Mouse (Mus musculus): ENCODE data around the gene Rcc1.

Gene Rcc1

DNA sequence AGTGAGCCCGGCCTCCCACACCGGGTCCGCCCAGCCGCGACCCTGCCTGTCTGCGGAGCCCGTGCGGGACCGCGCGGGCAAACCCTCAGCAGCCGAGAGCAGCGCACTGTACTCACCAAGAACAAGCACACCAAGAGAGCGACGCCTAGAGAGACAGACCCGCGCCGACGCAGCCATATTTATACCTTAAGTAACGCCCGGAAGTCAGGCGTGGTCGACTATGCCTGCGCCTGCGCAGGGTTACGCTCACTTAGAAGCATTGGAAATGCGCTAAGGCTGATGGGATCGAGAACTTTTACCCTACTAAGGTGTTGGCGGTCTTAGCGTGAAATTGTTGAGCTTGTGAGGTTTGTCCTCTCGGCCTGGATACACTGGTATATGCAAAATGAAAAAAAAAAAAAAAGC lies at the start of gene Rcc1:
Gene Rcc1, minus strand, starts transcription at position 125 of the 405 bp plus-strand sequence.
- DNase-seq (ENCODE audit: low read depth), result peak; percentile 97

DNA sequence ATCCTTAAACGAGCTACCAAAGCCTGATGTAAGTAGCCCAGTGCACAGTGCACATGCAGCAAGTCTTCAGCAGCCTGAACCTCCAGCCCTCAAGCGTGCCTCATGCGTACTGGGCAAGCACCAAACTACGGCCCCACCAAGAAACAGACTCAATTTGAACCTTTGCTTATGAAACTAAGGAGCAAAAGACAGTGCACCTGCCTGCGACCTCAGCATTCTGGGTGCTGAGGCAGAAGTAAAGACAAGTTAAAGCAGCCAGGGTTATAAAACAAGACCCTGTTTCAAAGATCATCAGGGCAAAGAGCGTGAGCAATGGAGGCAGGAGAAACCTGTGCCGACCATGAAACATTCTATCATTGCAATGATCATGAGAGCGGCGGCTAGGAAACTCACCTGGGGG lies 47.6 kb upstream of the Rcc1 start:
- no peak for DNase-seq (ENCODE audit: low read depth)

DNA sequence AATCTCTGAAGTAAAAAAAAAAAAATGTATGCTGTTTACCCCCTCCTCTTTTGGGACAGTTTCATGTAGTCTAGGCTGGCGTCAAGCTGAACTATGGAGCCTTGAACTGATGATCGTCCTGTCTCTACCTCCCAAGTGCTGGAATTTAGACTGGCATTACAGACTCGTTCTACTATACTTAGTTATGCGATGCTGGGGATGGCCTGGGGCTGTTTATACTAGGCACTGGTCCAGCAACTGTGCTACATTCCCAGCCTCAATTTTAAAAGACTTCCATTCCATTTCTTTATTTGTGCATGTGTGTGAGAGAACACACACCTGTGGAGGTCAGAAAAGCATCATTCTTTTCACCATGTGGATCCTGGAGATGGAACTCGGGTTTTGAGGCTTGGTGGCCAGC lies 45.5 kb upstream of the Rcc1 start:
- no peak for DNase-seq (ENCODE audit: low read depth)

DNA sequence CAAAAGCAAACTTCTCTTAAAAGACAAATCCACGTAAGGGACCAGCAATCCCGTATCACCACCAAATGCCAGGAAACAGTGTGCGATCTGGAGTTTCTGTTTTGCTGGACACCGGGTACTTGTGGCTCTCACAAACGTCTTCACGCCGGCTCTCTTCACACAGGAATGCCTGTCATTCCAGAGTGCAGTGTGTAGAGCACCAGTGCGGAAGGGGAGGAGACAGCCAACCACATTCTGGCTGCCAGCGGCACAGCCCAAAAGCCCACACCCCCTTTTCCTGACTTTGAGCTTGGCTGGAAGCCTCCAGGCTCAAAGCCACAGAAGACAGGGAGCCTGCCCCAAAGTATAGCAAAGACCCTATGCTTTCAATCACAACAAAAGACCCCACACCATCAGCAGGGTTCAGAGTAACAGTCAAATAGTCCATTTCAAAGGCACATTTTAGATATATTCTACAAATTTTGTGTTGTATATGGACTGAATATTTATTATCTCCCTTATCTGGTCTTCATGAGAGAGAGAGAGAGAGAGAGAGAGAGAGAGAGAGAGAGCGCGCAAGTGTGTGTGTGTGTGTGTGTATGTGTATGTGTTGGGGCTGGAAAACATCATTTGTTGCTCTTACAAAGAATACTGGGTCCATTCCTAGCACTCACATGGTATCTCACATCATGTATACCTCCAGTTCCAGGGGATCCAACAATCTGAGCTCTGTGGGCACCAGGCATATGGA lies 44.8 kb upstream of the Rcc1 start:
- no peak for DNase-seq (ENCODE audit: low read depth)

DNA sequence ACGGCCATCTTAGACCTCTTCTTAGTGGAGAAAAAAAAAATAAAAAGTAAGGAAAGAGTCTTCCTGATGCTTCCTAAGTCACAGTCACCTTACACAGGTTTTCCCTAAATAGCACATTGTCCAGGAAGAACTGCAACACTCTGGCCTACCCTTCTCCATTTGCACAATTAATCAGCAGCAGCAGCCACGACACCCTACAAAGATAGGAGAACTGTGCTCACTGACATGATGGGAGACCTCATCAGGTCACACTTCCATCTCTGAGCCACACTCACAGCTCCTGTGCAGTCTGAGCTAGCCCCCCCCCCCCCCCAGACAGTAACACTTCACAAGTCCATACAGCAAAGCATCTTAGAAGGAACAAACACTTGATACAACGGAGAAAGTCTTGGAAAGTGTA lies 43.7 kb upstream of the Rcc1 start:
- DNase-seq (ENCODE audit: low read depth), result no peak

DNA sequence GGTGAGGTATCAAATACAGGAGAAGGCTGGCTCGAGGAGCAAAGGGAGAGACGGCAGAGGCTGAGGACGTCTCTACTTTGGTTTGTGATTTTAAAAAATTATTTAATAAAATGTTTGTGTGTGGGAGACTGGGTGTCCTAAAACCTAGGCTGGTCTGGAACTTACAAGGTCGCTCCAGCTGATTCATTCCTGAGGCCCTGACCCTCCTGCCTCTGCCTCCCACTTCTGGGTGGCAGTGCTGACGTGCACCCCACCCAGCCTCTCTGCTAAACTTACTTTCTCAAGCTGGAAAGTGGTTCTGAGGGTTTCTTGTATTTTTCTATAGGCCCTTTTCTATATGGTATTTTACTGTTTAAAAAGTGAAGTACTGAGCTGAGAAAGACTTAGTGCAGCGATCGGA lies 42.8 kb upstream of the Rcc1 start:
- DNase-seq (ENCODE audit: low read depth), result no peak

DNA sequence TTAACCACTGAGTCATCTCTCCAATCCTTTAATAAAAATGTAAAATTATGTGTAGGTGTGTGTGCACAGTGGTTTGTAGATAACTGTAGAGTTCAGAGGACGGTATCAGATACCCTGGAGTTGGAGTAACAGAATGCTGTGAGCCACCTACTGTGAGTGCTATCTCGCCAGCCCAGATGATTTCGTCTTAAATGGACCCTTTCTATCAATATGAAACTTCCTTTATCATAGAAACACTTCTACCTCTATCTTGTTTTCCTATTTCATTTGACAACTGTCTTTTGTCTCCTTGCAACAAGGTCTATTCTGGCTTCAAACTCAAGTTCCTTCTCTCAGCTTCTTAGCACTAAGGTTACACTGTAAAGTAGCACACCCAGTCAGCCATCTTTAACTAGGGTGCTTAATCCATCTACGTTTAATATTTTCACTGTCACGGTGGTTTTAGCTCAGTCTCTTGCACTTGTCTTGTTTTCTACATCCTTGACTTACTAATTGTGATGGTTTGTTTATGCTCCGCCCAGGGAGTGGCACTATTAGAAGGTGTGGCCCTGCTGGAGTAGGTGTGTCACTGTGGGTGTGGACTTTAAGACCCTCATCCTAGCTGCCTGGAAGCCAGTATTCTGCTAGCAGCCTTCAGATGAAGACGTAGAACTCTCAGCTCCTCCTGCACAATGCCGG lies 37.8 kb upstream of the Rcc1 start:
- DNase-seq (ENCODE audit: low read depth), result no peak

DNA sequence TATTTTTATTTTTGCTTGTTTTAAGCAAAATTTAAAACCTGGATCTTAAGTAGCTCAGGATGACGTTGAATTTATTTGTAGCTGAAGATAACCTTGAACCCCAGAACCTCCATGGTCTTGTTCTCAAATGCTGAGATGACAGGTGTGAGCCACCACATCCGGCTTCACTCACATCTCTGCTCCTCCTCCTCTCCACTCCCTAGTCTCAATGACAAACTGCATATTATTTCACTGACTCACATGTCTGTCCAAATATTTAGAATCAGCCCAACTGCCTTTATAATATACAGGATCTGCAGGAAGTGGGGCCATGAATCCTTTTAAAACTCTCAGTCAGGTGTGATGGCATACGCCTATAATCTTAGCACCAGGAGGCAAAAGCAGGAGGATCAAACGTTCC lies 35.9 kb upstream of the Rcc1 start:
- peak; percentile 57 for DNase-seq (ENCODE audit: low read depth)

DNA sequence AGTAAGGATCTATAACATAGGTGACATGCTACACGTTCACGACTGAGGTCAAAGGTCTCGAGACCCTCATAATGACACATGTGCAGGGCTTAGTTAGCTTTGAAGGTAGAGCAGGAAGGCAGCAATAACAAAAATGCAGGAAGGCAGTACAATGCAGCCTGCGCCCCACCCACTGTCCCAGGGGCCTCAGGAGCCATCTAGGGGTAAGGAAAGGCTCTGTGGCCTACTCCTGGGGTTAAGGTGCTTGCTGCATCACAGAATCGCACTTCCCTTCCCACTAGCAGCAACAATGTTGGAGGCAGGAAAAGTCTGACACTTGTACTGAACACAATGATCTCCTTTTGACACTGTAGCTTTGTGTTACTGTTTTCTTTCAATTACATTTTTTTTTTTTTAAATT lies 34.2 kb upstream of the Rcc1 start:
- no peak for DNase-seq (ENCODE audit: low read depth)

DNA sequence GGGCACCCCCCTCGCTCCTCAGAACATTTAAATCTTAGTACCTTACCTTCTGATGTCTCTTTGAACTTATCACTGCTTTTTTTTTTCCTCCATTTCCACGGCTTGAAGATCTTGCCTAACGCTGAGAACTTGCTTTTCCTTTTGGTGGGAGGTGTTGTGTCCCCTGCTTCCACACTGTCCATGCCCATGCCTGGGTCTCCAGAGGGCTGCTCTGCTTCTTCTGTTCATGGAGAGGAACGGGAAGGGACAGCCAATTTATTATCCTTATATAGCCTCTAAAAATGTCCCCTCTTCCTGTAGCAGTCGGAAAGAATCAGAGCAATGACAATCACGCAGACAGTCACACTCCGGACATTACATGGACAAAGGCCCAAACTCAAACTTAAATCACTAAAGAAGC lies 33.4 kb upstream of the Rcc1 start:
- no peak for DNase-seq (ENCODE audit: low read depth)

DNA sequence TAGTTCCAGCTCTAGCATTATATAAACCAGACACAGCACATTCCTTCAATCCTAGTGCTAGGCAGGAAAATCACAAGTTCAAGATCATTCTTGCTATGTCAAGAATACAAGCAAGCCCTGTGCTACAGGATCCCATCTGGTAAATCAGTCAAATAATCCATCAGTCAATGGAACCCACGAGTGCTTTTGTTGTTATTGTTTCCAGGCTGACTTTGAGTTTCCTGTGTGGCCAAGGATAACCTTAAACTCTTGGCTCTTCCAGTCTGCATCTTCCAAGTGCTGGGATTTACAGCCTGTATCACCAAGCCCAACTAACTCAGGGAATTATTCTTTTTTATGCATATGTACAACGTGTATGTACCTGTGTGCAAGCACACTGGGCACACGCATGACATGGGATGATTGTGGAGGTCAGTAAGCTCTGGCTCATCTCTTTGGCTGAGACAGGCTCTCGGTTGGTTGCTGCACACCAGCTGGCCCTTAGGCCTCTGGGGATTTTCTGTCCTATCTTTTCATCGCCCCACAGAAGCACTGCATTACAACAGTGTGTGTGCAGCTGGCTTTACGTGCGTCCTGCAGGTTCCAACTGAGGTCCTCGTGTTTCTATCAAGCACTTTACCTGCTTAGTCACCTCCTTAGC lies 32.5 kb upstream of the Rcc1 start:
- DNase-seq (ENCODE audit: low read depth), result no peak

DNA sequence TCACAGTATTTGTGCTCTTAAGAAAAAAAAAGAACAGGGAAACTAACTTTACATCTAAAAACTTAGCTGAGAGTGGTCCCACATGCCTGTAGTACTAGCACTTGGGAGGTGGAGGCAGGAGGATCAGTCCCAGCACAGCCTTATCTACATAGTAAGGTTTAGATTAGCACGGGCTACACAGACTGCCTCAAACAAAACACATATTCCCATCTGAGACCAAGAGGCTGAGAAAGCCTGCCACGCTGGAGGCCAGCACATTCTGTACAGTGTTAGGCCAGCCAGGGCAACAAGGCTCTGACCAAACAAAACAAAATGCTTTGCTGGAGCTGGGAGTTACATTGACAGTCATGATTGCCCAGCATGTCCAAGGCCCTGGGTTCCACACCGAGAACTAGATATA lies 30.1 kb upstream of the Rcc1 start:
- no peak for DNase-seq (ENCODE audit: low read depth)

DNA sequence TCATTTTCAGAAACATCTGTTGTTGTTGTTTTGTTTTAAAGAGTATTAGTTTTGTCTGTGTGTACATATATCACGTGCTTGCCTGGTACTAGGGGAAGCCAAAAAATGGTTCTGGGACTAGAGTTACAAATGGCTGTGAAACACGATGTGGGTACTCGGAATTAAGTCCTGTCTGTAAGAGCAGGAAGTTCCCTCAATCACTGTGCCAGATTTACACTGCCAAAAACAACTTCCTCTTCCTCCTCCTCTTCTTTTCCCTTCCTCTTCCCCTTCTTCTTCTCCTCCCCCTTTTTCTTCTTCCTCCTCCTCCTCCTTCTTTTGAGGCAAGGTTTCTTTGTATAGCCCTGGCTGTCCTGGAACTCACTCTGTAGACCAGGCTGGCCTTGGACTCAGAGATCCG lies 28.9 kb upstream of the Rcc1 start:
- DNase-seq (ENCODE audit: low read depth), result no peak

DNA sequence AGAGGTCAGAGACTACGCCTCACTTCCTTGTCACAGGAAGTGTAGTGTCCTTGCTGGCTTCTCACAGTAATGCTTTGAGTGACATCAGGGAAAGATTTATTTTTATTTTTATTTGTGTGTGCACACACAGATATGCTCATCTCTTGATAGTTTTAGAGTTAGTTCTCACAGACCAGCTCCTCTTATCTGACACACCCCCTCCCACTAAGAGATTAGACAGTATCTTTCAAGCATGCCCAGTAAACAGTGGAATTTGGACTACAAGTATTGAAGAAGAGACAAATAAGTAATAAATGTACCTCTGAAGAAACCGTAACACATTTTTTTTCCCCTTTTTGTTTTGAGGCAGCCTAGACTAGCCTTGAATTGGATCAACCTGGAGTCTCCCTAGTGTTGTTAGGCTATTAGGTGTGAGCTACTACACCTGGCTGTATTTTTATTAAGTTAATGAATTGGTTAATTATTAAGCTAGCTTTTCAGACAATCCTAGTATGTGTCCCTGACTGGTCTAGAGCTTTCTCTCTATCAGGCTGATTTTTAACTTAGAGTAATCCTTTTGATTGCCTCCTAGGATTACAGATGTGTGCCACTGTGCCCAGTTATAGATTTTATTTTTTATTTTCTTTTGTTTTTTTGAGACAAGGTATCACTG lies 27.7 kb upstream of the Rcc1 start:
- no peak for DNase-seq (ENCODE audit: low read depth)

DNA sequence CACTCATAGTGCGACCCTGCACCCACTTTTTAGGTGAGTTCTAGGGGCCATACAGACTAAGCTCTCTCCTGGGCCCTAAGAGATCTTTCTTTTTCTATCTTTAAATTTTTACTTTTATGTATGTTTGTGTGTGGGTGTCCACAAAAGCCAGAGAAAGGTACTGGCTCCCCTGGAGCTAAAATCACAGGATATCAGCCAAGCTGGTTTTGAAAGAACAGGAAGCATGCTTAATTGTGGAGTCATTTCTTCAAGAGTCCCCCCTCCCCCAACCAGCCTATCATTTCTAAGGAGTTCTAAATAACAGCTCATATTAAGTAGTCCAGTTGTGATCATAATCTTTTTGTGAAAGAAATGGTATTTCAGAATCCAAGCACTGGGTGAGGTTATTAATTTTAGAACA lies 20.4 kb upstream of the Rcc1 start:
- no peak for DNase-seq (ENCODE audit: low read depth)

DNA sequence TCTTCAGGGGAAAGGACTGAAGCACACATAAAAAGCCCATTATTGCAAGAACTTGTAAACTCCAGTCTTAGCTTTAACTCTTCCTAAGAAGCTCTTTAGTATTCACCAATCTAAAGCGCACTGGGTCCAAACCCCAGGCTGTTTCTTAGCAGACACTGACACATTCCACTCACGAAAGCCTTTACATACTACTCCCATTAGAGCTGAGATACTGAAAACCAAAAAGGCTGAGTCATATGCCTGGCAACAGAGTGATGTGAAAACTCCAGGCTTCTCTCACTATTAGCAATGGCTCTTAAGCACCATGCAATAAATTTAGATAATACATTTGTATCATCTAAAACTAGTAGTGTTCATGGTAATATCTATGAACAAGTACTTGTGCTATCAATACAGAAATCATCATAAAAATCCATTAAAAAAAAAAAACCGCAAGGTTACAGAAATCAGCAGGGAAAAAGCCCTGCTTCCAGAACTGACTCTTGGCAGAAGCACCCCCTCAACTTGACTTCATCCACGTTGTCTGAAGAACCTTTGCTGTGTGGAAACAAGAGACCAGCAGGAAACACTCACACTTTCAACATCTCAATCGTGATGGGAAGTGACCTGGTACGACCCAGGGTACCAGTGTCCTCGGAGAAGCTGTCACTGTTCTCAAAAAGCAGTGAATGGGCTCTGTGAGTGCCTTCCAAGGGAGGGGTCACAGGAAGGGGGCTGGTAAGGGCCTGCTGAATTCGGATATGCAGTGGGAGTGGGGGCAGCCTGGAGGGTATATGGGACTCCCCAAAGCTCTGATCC lies 16.7 kb upstream of the Rcc1 start:
- DNase-seq (ENCODE audit: low read depth), result no peak

DNA sequence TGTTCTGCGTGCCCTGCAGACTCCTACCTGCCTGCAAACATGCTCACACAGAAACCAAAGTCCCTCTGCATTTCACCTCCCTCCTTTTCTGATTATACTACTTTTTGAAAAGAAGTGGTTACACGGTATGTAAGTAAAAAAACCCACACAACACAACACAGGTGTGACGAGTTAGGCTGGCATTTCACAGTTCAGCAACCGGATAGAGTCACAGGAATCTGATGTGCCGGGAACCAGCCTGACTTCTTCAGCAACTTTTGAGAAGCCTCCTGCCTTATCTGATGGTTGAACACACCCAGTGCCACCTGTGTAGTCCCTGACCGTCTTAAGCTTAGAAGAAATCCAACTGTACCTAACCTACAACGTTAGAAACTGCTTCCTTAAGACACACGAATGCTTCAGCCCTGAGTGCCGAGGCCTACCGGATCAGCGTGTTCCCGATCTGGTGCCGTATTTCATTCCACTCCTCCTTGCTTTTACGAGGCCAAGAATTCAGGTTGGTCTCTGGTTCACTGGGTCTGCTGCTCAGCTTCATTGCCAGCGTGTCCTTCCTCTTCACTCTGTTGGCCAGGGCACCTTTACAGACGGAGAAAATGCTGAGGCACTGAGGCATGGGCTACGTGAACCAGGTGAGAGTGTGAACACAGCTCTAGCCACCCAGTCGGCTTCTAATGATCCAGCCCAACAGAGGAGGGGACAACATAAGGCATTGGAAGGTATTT lies 14.2 kb upstream of the Rcc1 start:
- DNase-seq (ENCODE audit: low read depth), result no peak

DNA sequence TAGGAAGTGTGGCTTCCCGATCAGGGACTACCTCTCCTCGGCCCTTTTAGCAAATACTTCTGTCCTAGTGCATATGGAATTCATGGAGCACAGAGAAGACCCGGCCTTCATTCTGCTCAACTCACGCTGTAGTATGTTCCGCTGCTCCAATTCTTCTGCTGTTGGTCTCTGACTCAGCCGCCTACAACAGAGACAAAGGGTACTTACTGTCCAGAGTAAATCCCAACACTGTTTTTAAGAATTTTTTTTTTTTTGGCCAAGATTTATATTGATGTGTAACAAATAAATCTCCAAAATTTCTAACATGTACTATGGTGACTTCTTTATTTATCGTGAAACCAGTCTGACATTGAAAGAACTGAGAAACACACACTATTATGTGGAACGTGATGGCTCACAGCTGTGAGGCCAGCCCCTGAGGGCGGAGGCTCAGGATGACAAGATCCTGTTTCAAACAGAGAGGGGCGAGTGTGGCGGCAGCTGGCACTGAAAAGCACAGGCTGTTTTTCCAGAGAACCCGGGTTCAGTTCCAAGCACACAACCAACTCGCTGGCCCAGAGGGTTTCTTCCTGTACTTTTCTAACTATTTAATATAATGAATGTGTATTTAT lies 12.2 kb upstream of the Rcc1 start:
- DNase-seq (ENCODE audit: low read depth), result no peak

DNA sequence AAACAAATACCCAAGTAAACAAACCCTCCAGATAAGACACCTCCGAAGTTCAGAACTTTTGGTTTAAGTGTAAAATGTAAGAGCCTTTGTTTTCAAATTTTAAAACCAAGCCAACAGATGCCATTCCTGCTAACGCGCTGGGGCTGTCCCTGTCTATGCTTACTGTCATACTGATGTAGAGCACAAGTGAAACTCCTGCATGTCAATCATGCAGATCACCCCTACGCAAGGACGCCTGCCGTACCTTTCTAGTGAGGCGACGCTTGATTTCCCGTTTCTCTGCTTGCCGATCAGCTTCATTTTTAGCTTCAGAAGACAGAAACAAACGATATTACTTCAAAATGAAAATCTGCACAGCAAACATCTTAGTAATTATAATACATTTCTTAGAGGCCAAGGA lies 10.1 kb upstream of the Rcc1 start:
- DNase-seq (ENCODE audit: low read depth), result peak; percentile 65

DNA sequence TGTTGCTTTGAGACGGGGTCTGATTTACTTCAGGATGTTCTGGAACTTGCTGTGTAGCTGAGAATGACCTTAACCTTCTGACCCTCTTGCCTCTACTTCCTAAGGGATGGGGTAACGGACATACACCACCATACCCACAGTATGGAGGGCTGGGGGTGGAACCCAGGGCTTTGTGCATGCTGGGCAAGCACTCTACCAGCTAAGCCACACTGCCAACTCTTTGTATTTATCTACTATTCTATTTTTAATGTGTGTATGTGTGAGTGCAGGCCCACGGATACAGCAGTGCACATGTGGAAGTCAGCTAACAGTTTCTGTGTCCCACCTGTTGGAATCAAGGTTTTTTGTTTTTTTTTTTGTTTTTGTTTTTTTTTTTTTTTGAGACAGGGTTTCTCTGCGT lies 6.1 kb upstream of the Rcc1 start:
- no peak for DNase-seq (ENCODE audit: low read depth)

DNA sequence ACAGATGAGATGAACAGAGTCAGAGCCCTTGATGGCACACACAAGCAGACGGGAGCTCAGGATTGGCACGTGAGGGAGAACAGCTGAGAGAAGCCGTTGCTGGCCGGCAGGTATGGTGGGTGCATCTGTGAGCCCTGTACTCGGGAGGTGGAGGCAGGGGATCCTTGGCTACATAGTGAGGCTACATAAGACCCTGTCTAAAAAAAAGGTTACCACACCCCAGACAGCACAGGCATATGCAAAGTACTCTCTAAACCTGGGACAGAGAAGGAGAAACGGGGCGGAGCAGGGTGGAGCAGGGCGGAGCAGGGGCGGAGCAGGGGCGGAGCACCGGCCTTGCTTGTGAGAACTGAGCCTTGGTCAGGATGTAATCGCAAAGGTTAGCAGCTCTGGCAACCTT lies 2.8 kb upstream of the Rcc1 start:
- peak; percentile 67 for DNase-seq (ENCODE audit: low read depth)

Measured in induced T-regulatory cell, adult 2 months (primary cell).